Mouse (Mus musculus) hindbrain, embryonic 16.5 days (tissue): ENCODE measurements around the gene Lrig1. TPM values are rescaled to one million over a fixed set of nuclear protein-coding genes. Genes with fewer than 3 reads are reported as not detected.

ENCODE experiments used
- ATAC-seq: fragments of 200-750 bp; cut with Nextera tagmentation; 2 replicates; pipeline ENCODE4 v1.8.0; 2017; ENCODE audit warnings: moderate TSS enrichment, moderate library complexity
- H3K27ac ChIP-seq: fragments of 300-500 bp; sonication (generic); 2 replicates; pipeline ENCODE4 v1.5.1; 2014; ENCODE audit warnings: low read depth, mild to moderate bottlenecking, control low read depth, low read length, moderate library complexity
- H3K27me3 ChIP-seq: fragments of 300-500 bp; sonication (generic); replicated peaks from 2 replicates; pipeline ENCODE4 v1.6.1; 2014; ENCODE audit warnings: low read length; ENCODE audit not compliant: control insufficient read depth, insufficient read depth
- H3K36me3 ChIP-seq: fragments of 300-500 bp; sonication (generic); 2 replicates; pipeline ENCODE4 v1.6.1; 2014; ENCODE audit warnings: mild to moderate bottlenecking, low read length, moderate library complexity, mixed read lengths; ENCODE audit not compliant: control insufficient read depth, insufficient read depth
- H3K4me1 ChIP-seq: fragments of 300-500 bp; sonication (generic); 2 replicates; pipeline ENCODE4 v1.6.1; 2014; ENCODE audit warnings: low read depth, low read length; ENCODE audit not compliant: control insufficient read depth, insufficient read depth
- H3K4me2 ChIP-seq: fragments of 300-500 bp; sonication (generic); 2 replicates; pipeline ENCODE4 v1.6.1; 2014; ENCODE audit warnings: mild to moderate bottlenecking, low read length, control low read depth, moderate library complexity
- H3K4me3 ChIP-seq: fragments of 300-500 bp; sonication (generic); 2 replicates; pipeline ENCODE4 v1.5.1; 2014; ENCODE audit warnings: mild to moderate bottlenecking, low read length, control low read depth, moderate library complexity
- H3K9ac ChIP-seq: fragments of 300-500 bp; sonication (generic); 2 replicates; pipeline ENCODE4 v1.6.1; 2014; ENCODE audit warnings: low read depth, mild to moderate bottlenecking, control low read depth, low read length, moderate library complexity
- H3K9me3 ChIP-seq: fragments of 300-500 bp; sonication (generic); 2 replicates; pipeline ENCODE4 v1.6.1; 2014; ENCODE audit warnings: mild to moderate bottlenecking, low read length, moderate library complexity; ENCODE audit not compliant: control insufficient read depth
- WGBS: fragments of 180-500 bp; shearing (Covaris S2); extraction: QIAGEN DNeasy Blood & Tissue Kit; methylation state at CpG from one replicate; pipeline ENCODE4 v1.1.7; 2014; 5-methylcytosine and 5-hydroxymethylcytosine counted together
- polyA plus RNA-seq: library from polyadenylated mRNA; unstranded; fragments of >200 nt; fragmentation: Nextera tagmentation; extraction: Ambion mirVana; gene quantifications from 2 replicates; pipeline ENCODE4 v1.2.1, GENCODE M21; 2015

Gene Lrig1
- polyA plus RNA-seq, 1 experiment from 2014 or later: 18.7 TPM

DNA sequence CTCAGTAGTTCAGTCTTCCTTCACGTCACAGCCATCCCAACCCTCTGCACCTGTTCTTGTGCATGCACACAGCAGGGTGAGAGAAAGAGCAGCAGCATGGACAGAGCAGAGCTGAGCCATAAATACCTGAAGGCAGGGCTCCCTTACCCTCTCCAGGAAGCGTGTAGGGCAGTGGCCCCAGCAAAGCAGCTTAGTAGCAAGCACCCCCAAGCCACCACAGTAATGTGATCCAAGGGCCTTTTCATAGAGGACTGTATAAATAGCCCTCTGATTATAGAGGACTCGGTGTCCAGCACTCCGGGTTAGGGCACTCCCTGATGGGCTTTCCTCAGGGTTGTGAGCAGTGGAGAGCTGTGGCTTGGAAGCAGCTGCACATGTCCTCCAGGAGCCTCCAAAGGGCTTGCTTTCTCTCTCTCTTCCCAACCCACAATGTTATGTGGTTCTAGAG is 40.0 kb downstream of the Lrig1 start:
- no peaks in the 10 kb centered on the region for H3K27me3 ChIP-seq
- no peak for ATAC-seq
- H3K9me3 ChIP-seq: no peaks in the 10 kb centered on the region
- no peak overlapping the region for H3K4me2 ChIP-seq
- H3K9ac ChIP-seq: no peak overlapping the region
- WGBS: 69% methylated on average over 4 of the region's 4 CpGs
- no peaks in the 10 kb centered on the region for H3K36me3 ChIP-seq
- no peak overlapping the region for H3K4me3 ChIP-seq
- peaks cover 18% of the 10 kb centered on the region for H3K4me1 ChIP-seq
- H3K27ac ChIP-seq: no peak overlapping the region

DNA sequence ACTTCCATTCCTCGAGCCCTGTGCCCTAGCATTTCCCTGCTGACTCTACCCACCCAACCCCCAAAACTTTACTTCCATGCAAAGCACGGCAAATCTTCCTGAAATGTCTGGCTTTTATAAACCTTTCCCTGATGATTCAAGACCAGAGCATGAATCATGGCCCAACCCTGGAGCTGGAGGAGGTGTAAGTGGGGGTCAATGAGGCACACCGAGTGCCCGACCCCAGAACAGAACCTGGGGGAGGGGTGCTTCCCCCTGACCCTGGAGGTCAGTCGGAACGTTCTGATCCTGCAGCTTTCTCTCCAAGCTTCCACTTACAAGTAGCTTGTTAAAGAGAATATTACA is 41.9 kb downstream of the Lrig1 start:
- WGBS: 62% methylated on average over 6 of the region's 6 CpGs

DNA sequence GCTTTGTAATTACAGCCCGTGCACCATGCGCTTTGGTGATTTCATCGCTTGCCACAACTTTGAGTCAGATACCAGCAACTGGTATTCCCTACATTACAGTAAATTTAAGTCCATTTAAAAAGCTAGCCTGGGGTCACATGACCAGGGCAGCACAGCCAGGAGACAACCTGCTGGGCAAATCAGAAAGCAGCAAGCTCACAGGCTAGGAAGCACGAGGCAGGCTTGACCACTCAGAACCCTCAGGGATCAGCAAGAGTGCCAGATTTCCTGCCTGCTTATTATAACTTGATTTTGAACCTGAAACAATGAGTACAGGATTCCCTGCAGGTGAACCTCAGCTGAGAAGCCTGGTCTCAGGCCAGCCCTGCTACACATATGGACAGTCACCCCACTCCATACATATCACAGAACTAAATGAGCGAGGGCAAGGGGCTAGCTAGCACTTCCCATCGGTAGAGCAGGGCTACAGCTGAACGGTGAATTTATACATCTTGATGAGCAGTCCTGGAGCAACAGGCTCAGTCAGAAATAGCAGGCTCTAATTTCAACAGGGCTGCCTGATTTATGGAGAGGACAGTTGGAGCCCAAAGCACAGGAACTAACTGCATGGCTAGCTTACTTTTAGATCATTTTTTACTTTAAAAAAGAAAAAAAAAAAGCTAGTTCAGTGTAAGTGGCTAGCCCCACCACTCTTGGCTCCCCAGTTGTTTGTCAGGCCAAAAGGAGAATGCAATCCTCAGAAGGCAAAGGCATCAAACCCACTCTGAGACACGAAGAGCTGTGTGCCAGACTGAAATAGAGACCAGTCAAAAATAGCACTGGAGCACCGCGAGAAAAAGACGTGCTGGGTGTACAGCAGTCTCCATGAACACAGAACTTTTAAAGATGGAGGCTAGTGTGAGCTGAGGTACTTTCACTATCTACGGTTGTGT is 42.5 kb downstream of the Lrig1 start:
- Histone ChIP-seq H3K4me1 (peaks cover 21% of the 10 kb centered on the region), H3K27ac (no peak overlapping the region), H3K9me3 (no peaks in the 10 kb centered on the region), H3K27me3 (no peaks in the 10 kb centered on the region), H3K36me3 (no peaks in the 10 kb centered on the region), H3K4me2 (no peak overlapping the region), H3K4me3 (no peak overlapping the region), H3K9ac (no peak overlapping the region)
- 76% methylated on average over 12 of the region's 12 CpGs for WGBS
- no peak for ATAC-seq

More for the DNA sequence above, 41.9 kb downstream of the Lrig1 start:
- H3K9me3 ChIP-seq: no peaks in the 10 kb centered on the region
- H3K4me1 ChIP-seq: peaks cover 19% of the 10 kb centered on the region
- no peaks in the 10 kb centered on the region for H3K27me3 ChIP-seq
- H3K9ac ChIP-seq: no peak overlapping the region
- no peak overlapping the region for H3K4me2 ChIP-seq
- no peak overlapping the region for H3K4me3 ChIP-seq
- H3K36me3 ChIP-seq: no peaks in the 10 kb centered on the region
- ATAC-seq: no peak
- no peak overlapping the region for H3K27ac ChIP-seq

DNA sequence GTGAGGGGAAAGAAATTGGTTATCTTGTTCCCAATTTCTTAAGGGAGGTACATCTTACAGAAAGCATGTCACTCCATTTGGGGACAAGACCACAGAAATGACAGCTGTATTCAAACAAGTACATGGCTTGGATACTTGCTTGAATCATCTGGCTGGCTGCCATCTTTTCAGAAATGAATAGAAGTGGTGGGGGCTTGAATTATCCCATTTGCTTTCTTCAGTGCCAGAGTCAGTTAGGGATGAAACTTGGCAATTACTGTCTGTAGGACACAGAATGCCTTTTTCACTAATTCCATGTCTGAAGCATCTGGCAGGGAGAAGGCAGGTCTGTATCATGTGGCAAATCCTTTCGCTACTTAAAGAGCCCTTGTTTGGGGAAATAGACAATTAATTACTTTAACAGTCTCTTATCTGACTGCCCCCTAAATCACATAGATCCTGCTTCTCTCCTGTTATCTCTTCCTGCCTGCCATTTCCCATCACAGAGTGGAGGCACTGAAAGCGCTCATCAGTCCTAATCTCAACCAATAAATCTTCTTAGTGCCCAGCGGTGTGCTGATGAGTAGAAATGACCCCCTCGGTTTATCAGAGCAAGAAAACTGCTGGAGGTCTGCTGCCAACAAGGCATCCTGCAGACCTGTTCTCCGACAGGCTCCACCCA is 44.0 kb downstream of the Lrig1 start:
- peak; percentile 71; the same call in 1 of the 2 replicates for ATAC-seq
- Histone ChIP-seq H3K9me3 (no peaks in the 10 kb centered on the region), H3K36me3 (no peaks in the 10 kb centered on the region), H3K27me3 (no peaks in the 10 kb centered on the region), H3K4me1 (peaks cover 24% of the 10 kb centered on the region), H3K9ac (no peak overlapping the region), H3K4me3 (no peak overlapping the region), H3K4me2 (no peak overlapping the region), H3K27ac (peak overlapping the region; percentile 25; the same call in 1 of the 2 replicates)
- 32% methylated on average over 5 of the region's 5 CpGs for WGBS

DNA sequence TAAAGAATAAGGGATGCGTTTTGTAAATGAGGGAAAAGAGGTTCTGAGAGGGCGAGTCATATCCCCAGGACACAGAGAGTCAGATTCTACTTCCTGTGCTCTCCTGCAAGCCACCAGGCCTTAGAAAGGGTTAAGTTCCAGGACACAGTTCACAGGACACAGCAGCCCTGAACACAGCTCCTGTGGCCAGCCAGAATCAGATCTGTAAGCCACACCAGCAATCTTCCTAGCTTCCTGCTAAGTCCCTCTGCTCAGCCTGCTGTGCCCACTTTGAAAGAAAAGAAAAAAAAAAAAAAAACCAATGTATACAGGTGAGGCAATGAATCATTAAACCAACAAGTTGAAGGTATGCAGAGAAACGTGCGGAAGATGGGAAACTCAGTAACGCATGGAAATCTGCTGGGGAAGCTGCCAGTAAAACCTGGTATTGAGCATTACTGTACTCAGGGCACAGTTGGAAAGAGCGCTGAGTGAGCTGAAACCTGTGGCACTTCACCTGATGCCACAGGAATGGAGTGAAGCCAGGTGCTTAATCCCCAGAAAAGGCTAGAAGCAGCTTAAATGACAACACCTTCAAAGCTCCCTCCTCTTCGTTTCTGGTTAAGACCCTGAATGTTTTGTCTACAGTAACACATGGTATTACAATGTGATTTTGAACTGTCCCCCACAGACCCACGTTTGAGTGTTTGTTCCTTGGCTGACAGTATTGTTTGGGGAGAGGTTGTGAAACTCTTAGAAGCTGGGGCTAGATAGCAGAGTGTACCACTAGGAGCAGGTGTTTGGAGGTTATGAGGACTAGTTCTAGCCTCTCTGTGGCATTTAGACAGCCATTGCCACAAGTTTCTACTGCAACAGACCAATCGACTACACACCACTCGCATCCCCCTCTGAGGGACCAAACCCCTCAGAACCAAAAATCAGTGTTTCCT is 46.3 kb downstream of the Lrig1 start:
- Histone ChIP-seq H3K4me1 (peaks cover 35% of the 10 kb centered on the region), H3K27me3 (no peaks in the 10 kb centered on the region), H3K27ac (no peak overlapping the region), H3K4me3 (no peak overlapping the region), H3K9ac (no peak overlapping the region), H3K9me3 (no peaks in the 10 kb centered on the region), H3K36me3 (no peaks in the 10 kb centered on the region), H3K4me2 (no peak overlapping the region)
- ATAC-seq: no peak
- WGBS: 71% methylated on average over 10 of the region's 10 CpGs

DNA sequence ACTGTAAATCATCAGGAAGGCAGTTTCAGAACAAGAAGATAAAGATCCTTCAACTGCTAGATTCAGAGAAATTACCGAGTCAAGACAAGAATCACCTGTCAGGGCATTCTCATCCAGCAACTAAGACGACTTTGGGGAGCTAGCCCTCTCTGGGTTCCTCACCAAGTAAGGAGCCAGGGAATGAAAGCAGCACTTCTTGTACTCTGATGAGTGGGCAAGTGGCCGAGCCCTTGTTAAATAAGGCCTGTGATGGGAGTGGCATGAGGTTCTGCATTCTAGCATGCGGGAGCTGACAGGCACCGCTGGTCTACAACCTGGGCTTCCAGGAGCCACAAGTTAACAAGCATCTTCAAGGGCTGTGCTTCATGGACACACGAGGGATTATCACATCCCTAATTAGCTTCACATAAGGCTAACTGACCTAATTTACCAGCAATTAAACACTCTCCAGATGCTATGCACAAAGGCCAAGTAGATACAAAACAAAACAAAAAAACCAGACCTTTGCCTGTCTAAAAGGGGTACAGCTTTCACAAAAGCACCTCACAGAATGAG is 47.2 kb downstream of the Lrig1 start:
- Histone ChIP-seq H3K9me3 (no peaks in the 10 kb centered on the region), H3K4me2 (no peak overlapping the region), H3K27ac (no peak overlapping the region), H3K4me1 (peaks cover 41% of the 10 kb centered on the region), H3K27me3 (no peaks in the 10 kb centered on the region), H3K9ac (no peak overlapping the region), H3K36me3 (no peaks in the 10 kb centered on the region), H3K4me3 (no peak overlapping the region)
- 66% methylated on average over 6 of the region's 6 CpGs for WGBS
- ATAC-seq: no peak

DNA sequence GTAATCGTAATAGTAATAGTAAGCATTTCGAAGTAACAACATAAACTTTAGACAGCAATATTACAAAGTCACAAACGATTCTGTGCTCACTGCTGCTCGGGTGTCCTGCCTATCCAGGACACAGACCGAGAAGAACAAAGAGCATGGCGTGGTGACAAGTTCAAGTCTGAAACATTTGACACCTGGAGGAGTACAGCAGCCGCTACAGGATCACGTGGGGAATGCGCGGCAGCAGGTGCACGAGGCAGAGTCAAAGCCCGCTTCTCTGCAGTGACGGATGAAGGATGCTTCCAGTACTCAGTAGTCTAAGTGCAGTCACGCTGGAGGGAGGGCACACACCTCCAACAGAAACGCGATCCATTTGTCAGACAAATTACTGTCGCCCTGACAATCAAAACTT is 48.4 kb downstream of the Lrig1 start:
- H3K36me3 ChIP-seq: no peaks in the 10 kb centered on the region
- 74% methylated on average over 17 of the region's 17 CpGs for WGBS
- H3K27ac ChIP-seq: no peak overlapping the region
- no peak for ATAC-seq
- no peak overlapping the region for H3K4me3 ChIP-seq
- no peak overlapping the region for H3K4me2 ChIP-seq
- H3K4me1 ChIP-seq: peaks cover 52% of the 10 kb centered on the region
- H3K27me3 ChIP-seq: no peaks in the 10 kb centered on the region
- no peaks in the 10 kb centered on the region for H3K9me3 ChIP-seq
- no peak overlapping the region for H3K9ac ChIP-seq

DNA sequence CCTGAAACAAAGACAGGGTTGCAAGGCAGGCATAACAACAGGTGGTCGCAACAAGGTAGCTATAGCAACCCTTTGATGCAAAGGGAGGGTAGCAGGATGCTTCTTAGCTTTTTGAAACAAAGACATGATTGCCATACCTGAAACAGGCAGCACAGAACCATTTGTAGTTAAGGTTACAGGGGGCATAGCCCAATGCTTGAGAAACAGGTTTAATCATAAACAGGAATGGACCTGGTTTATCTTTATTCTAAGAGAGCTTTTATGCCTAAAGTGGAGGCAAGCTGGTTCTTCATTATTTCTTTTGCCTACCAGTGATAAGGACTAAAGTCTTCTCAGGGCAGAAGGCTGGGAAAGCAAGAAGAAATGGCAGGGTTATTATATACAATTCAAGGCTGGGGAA is 50.3 kb downstream of the Lrig1 start:
- H3K36me3 ChIP-seq: no peaks in the 10 kb centered on the region
- no peaks in the 10 kb centered on the region for H3K9me3 ChIP-seq
- no peak for ATAC-seq
- H3K4me1 ChIP-seq: peaks cover 40% of the 10 kb centered on the region
- H3K4me2 ChIP-seq: no peak overlapping the region
- no peak overlapping the region for H3K4me3 ChIP-seq
- H3K9ac ChIP-seq: no peak overlapping the region
- 69% methylated on average over 1 of the region's 1 CpGs for WGBS
- no peaks in the 10 kb centered on the region for H3K27me3 ChIP-seq
- H3K27ac ChIP-seq: no peak overlapping the region
